Mouse (Mus musculus) E14TG2a.4 (cell line): ENCODE measurements around the gene Mylk.

Experiments used
- CTCF ChIP-seq: conservative IDR thresholded peaks from 2 replicates; pipeline ENCODE4 v1.5.1; 2014; ENCODE audit warnings: low read length
- NANOG ChIP-seq: IDR thresholded peaks from 2 replicates; pipeline ENCODE4 v1.6.1; 2014; ENCODE audit warnings: borderline replicate concordance, low read length, mixed read lengths
- POU5F1 ChIP-seq: IDR thresholded peaks from 2 replicates; pipeline ENCODE4 v1.6.1; 2014; ENCODE audit warnings: low read length, borderline replicate concordance

GRCm38 (mm10) chr16:34950935-34951334 lies 205.9 kb downstream of the Mylk start:
- TF ChIP-seq CTCF, result no peak
- TF ChIP-seq NANOG, result no peak
- no peak for TF ChIP-seq POU5F1
